Mouse (Mus musculus) forebrain, embryonic 14.5 days (tissue): ENCODE results near the gene Dnajb11. TPM values are rescaled to one million over a fixed set of nuclear protein-coding genes. Genes with fewer than 3 reads are reported as not detected.

ENCODE experiments used
- ATAC-seq: fragments of 200-750 bp; cut with Nextera tagmentation; 2 replicates; pipeline ENCODE4 v1.8.0; 2017; ENCODE audit warnings: mild to moderate bottlenecking, moderate library complexity
- DNase-seq: peaks from one replicate; pipeline ENCODE4 v3.0.0-alpha.2; 2015; ENCODE audit warnings: low spot score
- H3K27ac ChIP-seq: fragments of 300-500 bp; sonication (generic); 2 replicates; pipeline ENCODE4 v1.5.1; 2014; ENCODE audit warnings: low read depth, mild to moderate bottlenecking, control low read depth, low read length, moderate library complexity
- H3K27me3 ChIP-seq: fragments of 300-500 bp; sonication (generic); replicated peaks from 2 replicates; pipeline ENCODE4 v1.6.1; 2014; ENCODE audit warnings: low read length, control low read depth, mixed read lengths; ENCODE audit not compliant: control insufficient read depth, insufficient read depth
- H3K36me3 ChIP-seq: fragments of 300-500 bp; sonication (generic); 2 replicates; pipeline ENCODE4 v1.6.1; 2014; ENCODE audit warnings: low read length, control low read depth; ENCODE audit not compliant: control insufficient read depth, insufficient read depth
- H3K4me1 ChIP-seq: fragments of 300-500 bp; sonication (generic); 2 replicates; pipeline ENCODE4 v1.6.1; 2014; ENCODE audit warnings: antibody characterized with exemption, low read length, control low read depth; ENCODE audit not compliant: control insufficient read depth, insufficient read depth
- H3K4me2 ChIP-seq: fragments of 300-500 bp; sonication (generic); 2 replicates; pipeline ENCODE4 v1.6.1; 2014; ENCODE audit warnings: mild to moderate bottlenecking, control low read depth, low read length
- H3K4me3 ChIP-seq: fragments of 300-500 bp; sonication (generic); 2 replicates; pipeline ENCODE4 v1.5.1; 2014; ENCODE audit warnings: low read depth, low read length, control low read depth
- H3K9ac ChIP-seq: fragments of 300-500 bp; sonication (generic); 2 replicates; pipeline ENCODE4 v1.6.1; 2014; ENCODE audit warnings: mild to moderate bottlenecking, low read length, control low read depth, moderate library complexity
- H3K9me3 ChIP-seq: fragments of 300-500 bp; sonication (generic); replicated peaks from 2 replicates; pipeline ENCODE4 v1.6.1; 2016; ENCODE audit warnings: low read length, control low read depth, mixed read lengths; ENCODE audit not compliant: control insufficient read depth
- WGBS: fragments of 180-500 bp; shearing (Covaris S2); extraction: QIAGEN DNeasy Blood & Tissue Kit; methylation state at CpG from one replicate; pipeline ENCODE4 v1.1.7; 2014; 5-methylcytosine and 5-hydroxymethylcytosine counted together
- polyA plus RNA-seq: library from polyadenylated mRNA; unstranded; fragments of >200 nt; fragmentation: Nextera tagmentation; extraction: Ambion mirVana; gene quantifications from 2 replicates; pipeline ENCODE4 v1.2.1, GENCODE M21; 2014

The Dnajb11 gene
- polyA plus RNA-seq, 1 experiment from 2014 or later, result 72.7 TPM

DNA sequence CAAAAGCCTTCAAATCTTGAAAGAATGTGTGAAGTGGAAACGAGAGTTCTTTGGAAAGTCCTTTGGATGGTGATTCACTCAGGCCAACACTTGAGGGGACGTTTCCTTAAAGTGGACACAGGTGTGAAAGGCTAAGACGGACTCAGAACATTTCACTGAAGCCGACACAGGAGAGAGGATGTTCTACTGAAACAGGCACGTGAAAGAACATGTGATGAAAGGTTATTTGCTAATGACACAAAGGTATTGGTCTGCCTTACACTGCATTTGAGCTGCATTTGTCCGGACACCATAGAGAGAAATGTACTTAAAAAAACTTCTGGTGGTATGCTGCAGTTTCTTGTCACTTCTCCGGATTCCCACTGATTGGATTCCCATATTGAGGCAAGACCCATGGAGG, 21.1 kb downstream of the Dnajb11 start:
- H3K27ac ChIP-seq, result no peak overlapping the region
- H3K27me3 ChIP-seq, result no peaks in the 10 kb centered on the region
- H3K4me1 ChIP-seq, result no peaks in the 10 kb centered on the region
- no peak for DNase-seq
- H3K4me3 ChIP-seq, result no peak overlapping the region
- WGBS, result 72% methylated on average over 7 of the region's 7 CpGs
- no peak overlapping the region for H3K4me2 ChIP-seq
- no peak for ATAC-seq
- no peak overlapping the region for H3K9ac ChIP-seq
- peaks cover under 1% of the 10 kb centered on the region; the same call in 1 of the 2 replicates for H3K36me3 ChIP-seq
- no peaks in the 10 kb centered on the region for H3K9me3 ChIP-seq

DNA sequence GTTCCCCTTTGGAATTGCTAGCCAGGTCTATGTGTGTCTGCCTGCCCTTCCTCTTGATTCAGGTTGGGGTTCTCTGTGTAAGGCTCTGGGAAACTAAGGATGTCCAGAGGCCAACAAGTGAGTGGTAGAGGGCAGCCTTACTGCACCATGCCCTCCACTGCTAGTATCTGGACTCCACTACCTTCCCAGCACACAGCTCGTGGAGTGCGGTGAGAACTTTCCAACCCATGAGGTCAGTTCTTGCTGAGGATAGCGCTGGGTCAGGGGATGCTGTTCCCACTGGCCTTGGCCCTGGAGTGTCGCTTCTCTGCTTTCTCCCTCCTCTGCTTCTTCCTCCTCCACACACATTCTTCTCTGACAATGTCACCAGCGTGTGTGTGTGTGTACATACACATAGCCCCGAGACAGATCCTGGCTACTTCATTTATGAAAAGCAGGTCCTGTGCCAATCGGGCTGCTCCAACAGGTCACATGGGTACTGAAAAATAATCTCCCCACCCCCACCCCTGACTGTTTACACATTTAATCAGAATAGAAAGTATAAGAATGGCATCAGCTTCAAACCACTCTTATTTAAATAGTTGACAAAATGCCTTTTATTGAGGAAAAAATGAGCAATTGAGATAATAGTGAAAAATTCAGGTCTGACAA, 22.4 kb downstream of the Dnajb11 start:
- Histone ChIP-seq H3K4me3 (no peak overlapping the region), H3K9me3 (no peaks in the 10 kb centered on the region), H3K36me3 (no peaks in the 10 kb centered on the region), H3K4me1 (no peaks in the 10 kb centered on the region), H3K27ac (no peak overlapping the region), H3K9ac (no peak overlapping the region), H3K27me3 (no peaks in the 10 kb centered on the region), H3K4me2 (no peak overlapping the region)
- WGBS, result 55% methylated on average over 7 of the region's 7 CpGs
- ATAC-seq (no peak), DNase-seq (no peak)

DNA sequence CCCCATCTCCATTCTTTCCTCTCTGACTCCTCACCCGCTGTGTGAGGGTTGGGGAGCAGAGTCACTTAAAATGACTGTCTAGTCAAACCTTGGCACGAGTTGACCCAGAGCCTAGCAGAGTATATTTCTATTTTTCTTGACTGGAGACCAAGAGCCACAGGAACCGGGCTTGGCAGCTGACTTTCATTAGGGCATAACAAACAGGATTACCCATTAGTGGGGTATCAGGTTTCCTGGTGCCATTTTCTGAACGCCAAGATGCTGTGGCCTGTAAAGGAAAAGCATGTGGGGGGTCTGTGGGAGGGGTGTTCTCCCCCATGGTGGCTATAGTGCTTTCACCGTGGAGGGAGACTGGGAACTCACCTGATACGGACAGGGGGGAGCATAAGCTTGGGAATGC, 23.3 kb downstream of the Dnajb11 start:
- Histone ChIP-seq H3K27ac (no peak overlapping the region), H3K9me3 (no peaks in the 10 kb centered on the region), H3K4me2 (no peak overlapping the region), H3K9ac (no peak overlapping the region), H3K4me1 (no peaks in the 10 kb centered on the region), H3K27me3 (no peaks in the 10 kb centered on the region), H3K36me3 (no peaks in the 10 kb centered on the region), H3K4me3 (no peak overlapping the region)
- 2% methylated on average over 6 of the region's 6 CpGs for WGBS
- DNase-seq, result peak; percentile 22
- no peak for ATAC-seq

DNA sequence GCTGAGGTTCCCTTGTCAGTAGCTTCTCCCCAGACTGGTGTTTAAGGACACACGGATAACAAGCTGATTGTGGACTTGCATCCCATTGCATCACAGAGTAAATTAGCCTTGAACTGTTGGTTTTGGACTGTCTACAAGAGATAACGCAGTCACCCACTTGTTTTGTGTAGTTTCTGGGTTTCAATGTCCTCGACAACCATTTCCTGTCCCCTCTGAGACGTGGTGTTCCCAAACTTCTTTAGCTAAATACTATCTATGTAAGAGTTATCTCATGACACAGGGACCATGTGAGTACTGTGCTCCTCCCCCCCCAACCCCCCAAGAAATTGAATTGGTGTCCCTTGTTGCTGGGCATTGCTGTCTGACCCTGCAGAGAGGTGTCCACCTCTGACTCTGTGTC, 23.8 kb downstream of the Dnajb11 start:
- H3K9ac ChIP-seq, result no peak overlapping the region
- 67% methylated on average over 4 of the region's 4 CpGs for WGBS
- no peaks in the 10 kb centered on the region for H3K4me1 ChIP-seq
- ATAC-seq (no peak), DNase-seq (no peak)
- no peak overlapping the region for H3K27ac ChIP-seq
- no peak overlapping the region for H3K4me3 ChIP-seq
- H3K36me3 ChIP-seq, result no peaks in the 10 kb centered on the region
- H3K27me3 ChIP-seq, result no peaks in the 10 kb centered on the region
- H3K9me3 ChIP-seq, result no peaks in the 10 kb centered on the region
- no peak overlapping the region for H3K4me2 ChIP-seq

DNA sequence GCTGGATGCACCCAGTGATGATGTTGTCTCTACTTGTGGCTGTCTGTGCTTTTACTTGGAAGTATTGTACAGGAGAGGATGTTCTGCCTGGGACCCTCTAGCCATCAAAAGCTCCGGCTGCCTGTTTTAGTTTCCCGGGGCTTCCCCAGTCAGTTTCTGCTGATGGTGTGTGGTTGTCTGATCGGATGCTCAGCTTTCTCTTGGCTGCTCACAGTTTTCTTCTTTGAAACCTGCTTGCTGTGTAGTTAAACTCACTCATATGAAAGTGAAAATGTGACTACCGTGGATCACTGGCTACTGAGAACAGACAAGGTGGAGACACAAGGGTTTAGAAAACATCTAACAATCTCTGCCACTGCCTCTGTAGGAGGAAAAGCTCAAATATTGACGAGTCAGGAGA, 25.8 kb downstream of the Dnajb11 start:
- WGBS, result 81% methylated on average over 5 of the region's 5 CpGs
- DNase-seq (no peak), ATAC-seq (no peak)
- Histone ChIP-seq H3K27ac (no peak overlapping the region), H3K4me1 (no peaks in the 10 kb centered on the region), H3K36me3 (no peaks in the 10 kb centered on the region), H3K9me3 (no peaks in the 10 kb centered on the region), H3K4me2 (no peak overlapping the region), H3K4me3 (no peak overlapping the region), H3K27me3 (no peaks in the 10 kb centered on the region), H3K9ac (no peak overlapping the region)

DNA sequence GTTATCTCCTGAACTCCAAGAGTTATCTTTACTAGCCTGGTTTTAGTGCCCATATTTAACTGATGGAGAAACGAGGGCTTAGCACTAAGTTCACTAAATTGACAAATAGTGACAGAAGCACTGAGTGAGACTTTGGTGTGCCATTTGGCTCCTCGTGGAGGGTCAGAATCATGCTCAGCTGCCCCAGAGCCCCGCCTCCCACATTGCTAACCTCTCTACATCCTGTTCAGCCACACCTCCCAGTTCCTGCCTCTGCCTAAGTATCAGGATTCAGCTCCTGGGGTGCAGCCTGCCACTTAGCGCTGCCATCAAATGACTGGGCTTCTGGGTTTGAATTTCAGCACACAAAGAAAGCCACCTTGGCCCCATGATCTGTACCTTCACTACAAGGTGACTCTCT, 27.7 kb downstream of the Dnajb11 start:
- H3K27me3 ChIP-seq, result no peaks in the 10 kb centered on the region
- ATAC-seq (no peak), DNase-seq (no peak)
- H3K36me3 ChIP-seq, result no peaks in the 10 kb centered on the region
- no peak overlapping the region for H3K9ac ChIP-seq
- WGBS, result 45% methylated on average over 4 of the region's 4 CpGs
- no peaks in the 10 kb centered on the region for H3K4me1 ChIP-seq
- no peaks in the 10 kb centered on the region for H3K9me3 ChIP-seq
- no peak overlapping the region for H3K4me3 ChIP-seq
- no peak overlapping the region for H3K27ac ChIP-seq
- H3K4me2 ChIP-seq, result no peak overlapping the region

DNA sequence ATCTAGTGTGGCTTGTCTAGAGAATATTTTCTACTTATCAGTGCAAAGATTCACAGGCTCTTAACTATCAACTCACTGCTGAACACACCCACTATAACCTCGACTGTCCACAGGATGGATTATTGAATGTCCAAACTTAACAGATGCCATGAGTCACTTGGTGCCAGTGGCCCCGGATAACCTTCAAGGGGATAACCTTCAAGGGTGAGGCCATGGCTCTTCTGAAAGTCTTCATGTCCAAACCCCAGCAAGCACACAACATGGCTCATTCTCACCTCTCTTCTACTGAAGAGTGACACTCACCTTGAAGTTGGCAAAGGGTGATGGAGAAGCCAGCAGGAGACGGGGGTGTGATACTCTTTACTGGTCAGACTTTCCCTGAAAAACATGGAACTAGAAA, 29.1 kb downstream of the Dnajb11 start:
- Histone ChIP-seq H3K4me1 (no peaks in the 10 kb centered on the region), H3K4me2 (no peak overlapping the region), H3K27me3 (no peaks in the 10 kb centered on the region), H3K36me3 (no peaks in the 10 kb centered on the region), H3K9me3 (no peaks in the 10 kb centered on the region), H3K9ac (no peak overlapping the region), H3K27ac (no peak overlapping the region), H3K4me3 (no peak overlapping the region)
- DNase-seq (no peak), ATAC-seq (no peak)
- 81% methylated on average over 3 of the region's 3 CpGs for WGBS

DNA sequence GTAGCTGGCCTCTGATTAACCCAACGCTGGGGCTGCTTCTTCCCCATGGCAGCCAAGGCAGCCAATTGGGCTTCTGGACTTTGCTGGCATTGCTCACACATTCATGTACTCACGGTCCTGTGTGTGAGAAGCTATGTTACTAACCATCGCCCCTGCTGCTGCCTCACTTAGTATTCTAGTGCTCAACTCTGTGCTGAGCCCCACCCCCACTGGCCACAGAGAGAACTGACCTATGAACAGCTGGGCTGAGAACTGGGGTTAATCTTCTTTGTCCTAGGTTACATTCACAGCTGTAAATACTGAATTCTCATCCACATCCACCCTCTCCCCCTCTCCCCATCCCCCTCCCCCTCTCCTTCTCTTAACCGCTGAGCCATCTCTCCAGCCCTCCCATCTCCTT, 31.2 kb downstream of the Dnajb11 start:
- Histone ChIP-seq H3K4me3 (no peak overlapping the region), H3K4me2 (no peak overlapping the region), H3K36me3 (no peaks in the 10 kb centered on the region), H3K27ac (no peak overlapping the region), H3K9ac (no peak overlapping the region), H3K27me3 (no peaks in the 10 kb centered on the region), H3K9me3 (no peaks in the 10 kb centered on the region), H3K4me1 (no peaks in the 10 kb centered on the region)
- 66% methylated on average over 4 of the region's 4 CpGs for WGBS
- ATAC-seq, result no peak
- DNase-seq, result no peak

DNA sequence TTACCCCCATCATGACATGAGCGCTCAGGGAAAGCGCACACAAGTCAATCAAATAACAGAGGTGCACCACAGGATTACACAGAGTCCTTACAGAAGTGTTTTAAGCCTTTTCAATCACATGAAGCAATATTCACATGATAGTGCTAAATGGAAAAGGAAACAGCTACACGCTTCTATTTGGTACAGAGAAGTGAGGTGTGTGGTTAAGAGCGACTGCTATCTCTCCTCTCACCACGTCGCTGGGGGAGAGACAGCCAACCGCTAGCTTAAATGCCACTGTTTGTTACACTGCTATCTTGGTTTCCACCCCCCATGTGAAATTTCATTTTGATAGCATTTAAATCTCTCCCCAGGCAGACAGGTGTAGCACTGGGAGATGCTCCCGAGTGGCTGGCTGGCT, 32.1 kb downstream of the Dnajb11 start:
- H3K27me3 ChIP-seq, result no peaks in the 10 kb centered on the region
- H3K9ac ChIP-seq, result no peak overlapping the region
- H3K27ac ChIP-seq, result no peak overlapping the region
- ATAC-seq (no peak), DNase-seq (no peak)
- H3K36me3 ChIP-seq, result no peaks in the 10 kb centered on the region
- H3K4me1 ChIP-seq, result no peaks in the 10 kb centered on the region
- H3K4me2 ChIP-seq, result no peak overlapping the region
- no peaks in the 10 kb centered on the region for H3K9me3 ChIP-seq
- 89% methylated on average over 8 of the region's 8 CpGs for WGBS
- no peak overlapping the region for H3K4me3 ChIP-seq
